Mouse (Mus musculus): Measurements from ENCODE around the gene Pwp2.
"Not testable (repeated sequence)": the region's sequence is repeated elsewhere in the genome, so short reads cannot be mapped to it uniquely, and the experiment has no call there.

Pwp2 gene

GRCm38 (mm10) chr10:78139572-78140250 lies 45.2 kb downstream of the Pwp2 start:
- DNase-seq = no peak

GRCm38 (mm10) chr10:78138812-78139523 lies 46.0 kb downstream of the Pwp2 start:
- no peak for DNase-seq

- DNase-seq = no peak
These were observed 47.8 kb downstream of the Pwp2 start for GRCm38 (mm10) chr10:78137191-78137590.

GRCm38 (mm10) chr10:78135947-78136346 lies 49.0 kb downstream of the Pwp2 start:
- DNase-seq = no peak

GRCm38 (mm10) chr10:78134975-78135798 lies 49.8 kb downstream of the Pwp2 start:
- peak; percentile 28 for DNase-seq

- DNase-seq = peak; percentile 41
These were observed 50.5 kb downstream of the Pwp2 start for GRCm38 (mm10) chr10:78134400-78134799.

- no peak for DNase-seq
These were observed 55.0 kb downstream of the Pwp2 start for GRCm38 (mm10) chr10:78129998-78130397.

GRCm38 (mm10) chr10:78129423-78129822 lies 55.5 kb downstream of the Pwp2 start:
- DNase-seq = no peak

GRCm38 (mm10) chr10:78128647-78129046 lies 56.3 kb downstream of the Pwp2 start:
- DNase-seq = no peak

- no peak for DNase-seq
These were observed 57.0 kb downstream of the Pwp2 start for GRCm38 (mm10) chr10:78127931-78128330.

GRCm38 (mm10) chr10:78127046-78127870 lies 57.7 kb downstream of the Pwp2 start:
- DNase-seq = no peak

- DNase-seq = no peak
These were observed 58.6 kb downstream of the Pwp2 start for GRCm38 (mm10) chr10:78126311-78126710.

- DNase-seq = not testable (repeated sequence)
These were observed 59.9 kb downstream of the Pwp2 start for GRCm38 (mm10) chr10:78125061-78125460.

GRCm38 (mm10) chr10:78124137-78124536 lies 60.8 kb downstream of the Pwp2 start:
- DNase-seq = not testable (repeated sequence)
